Mouse (Mus musculus): ENCODE measurements around the gene Dvl3.
A peak's percentile ranks its signal among the peaks of the same experiment; 100 is the strongest.

The Dvl3 gene

GRCm38 (mm10) chr16:20540438-20540837 lies 23.7 kb downstream of the Dvl3 start:
- peaks cover 78% of the 10 kb centered on the region for H3K36me3 ChIP-seq (ENCODE audit: insufficient read depth, low read length)
- no peaks in the 10 kb centered on the region for H3K27me3 ChIP-seq (ENCODE audit: insufficient read depth, low read length)
- TF ChIP-seq NANOG (IDR thresholded peaks at IDR 0.05; ENCODE audit: borderline replicate concordance, low read length) (peak; percentile 39; the same call in 1 of the 2 replicates), POU5F1 (IDR thresholded peaks at IDR 0.05; ENCODE audit: borderline replicate concordance, low read length) (no peak)
- peak overlapping the region; percentile 32; the same call in 1 of the 2 replicates for H3K4me3 ChIP-seq (replicated peaks; ENCODE audit: low read length)
- H3K9me3 ChIP-seq (ENCODE audit: low read length) = no peaks in the 10 kb centered on the region
- H3K4me1 ChIP-seq (replicated peaks; ENCODE audit: low read depth, low read length) = peaks cover 70% of the 10 kb centered on the region

GRCm38 (mm10) chr16:20545696-20546095 lies 28.9 kb downstream of the Dvl3 start:
- Histone ChIP-seq H3K4me1 (replicated peaks; ENCODE audit: low read depth, low read length) (peaks cover 57% of the 10 kb centered on the region), H3K36me3 (ENCODE audit: insufficient read depth, low read length) (peaks cover 69% of the 10 kb centered on the region), H3K27me3 (ENCODE audit: insufficient read depth, low read length) (no peaks in the 10 kb centered on the region), H3K4me3 (replicated peaks; ENCODE audit: low read length) (no peak overlapping the region), H3K9me3 (ENCODE audit: low read length) (no peaks in the 10 kb centered on the region)
- TF ChIP-seq CTCF (conservative IDR thresholded peaks at IDR 0.05; ENCODE audit: low read length) (no peak), NANOG (IDR thresholded peaks at IDR 0.05; ENCODE audit: borderline replicate concordance, low read length) (no peak), POU5F1 (IDR thresholded peaks at IDR 0.05; ENCODE audit: borderline replicate concordance, low read length) (no peak)

GRCm38 (mm10) chr16:20547423-20547822 lies 30.6 kb downstream of the Dvl3 start:
- TF ChIP-seq CTCF (conservative IDR thresholded peaks at IDR 0.05; ENCODE audit: low read length) (no peak), NANOG (IDR thresholded peaks at IDR 0.05; ENCODE audit: borderline replicate concordance, low read length) (0 out of 2 replicates have a peak, but pooled peaks have one; percentile 19)
- H3K27me3 ChIP-seq (ENCODE audit: insufficient read depth, low read length) = no peaks in the 10 kb centered on the region
- H3K36me3 ChIP-seq (ENCODE audit: insufficient read depth, low read length) = peaks cover 68% of the 10 kb centered on the region
- H3K4me3 ChIP-seq (replicated peaks; ENCODE audit: low read length) = peak overlapping the region; percentile 97
- no peaks in the 10 kb centered on the region for H3K9me3 ChIP-seq (ENCODE audit: low read length)
- H3K4me1 ChIP-seq (replicated peaks; ENCODE audit: low read depth, low read length) = peaks cover 43% of the 10 kb centered on the region

GRCm38 (mm10) chr16:20548096-20548948 lies 31.5 kb downstream of the Dvl3 start, which contains the start of gene Abcf3:
TSS of gene Abcf3 (plus strand) at chr16:20548577.
- TF ChIP-seq CTCF (conservative IDR thresholded peaks at IDR 0.05; ENCODE audit: low read length) (no peak), POU5F1 (IDR thresholded peaks at IDR 0.05; ENCODE audit: borderline replicate concordance, low read length) (no peak), NANOG (IDR thresholded peaks at IDR 0.05; ENCODE audit: borderline replicate concordance, low read length) (no peak)
- Histone ChIP-seq H3K27me3 (ENCODE audit: insufficient read depth, low read length) (no peaks in the 10 kb centered on the region), H3K4me3 (replicated peaks; ENCODE audit: low read length) (peak within 1 kb of the TSS; percentile 97), H3K36me3 (ENCODE audit: insufficient read depth, low read length) (peaks cover 69% of the 10 kb centered on the region), H3K9me3 (ENCODE audit: low read length) (no peaks in the 10 kb centered on the region), H3K4me1 (replicated peaks; ENCODE audit: low read depth, low read length) (peaks cover 43% of the 10 kb centered on the region)

- peak overlapping the region; percentile 97 for H3K4me3 ChIP-seq (replicated peaks; ENCODE audit: low read length)
- H3K36me3 ChIP-seq (ENCODE audit: insufficient read depth, low read length) = peaks cover 70% of the 10 kb centered on the region
- TF ChIP-seq NANOG (IDR thresholded peaks at IDR 0.05; ENCODE audit: borderline replicate concordance, low read length) (no peak), POU5F1 (IDR thresholded peaks at IDR 0.05; ENCODE audit: borderline replicate concordance, low read length) (no peak), CTCF (conservative IDR thresholded peaks at IDR 0.05; ENCODE audit: low read length) (no peak)
- H3K4me1 ChIP-seq (replicated peaks; ENCODE audit: low read depth, low read length) = peaks cover 43% of the 10 kb centered on the region
- no peaks in the 10 kb centered on the region for H3K27me3 ChIP-seq (ENCODE audit: insufficient read depth, low read length)
- H3K9me3 ChIP-seq (ENCODE audit: low read length) = no peaks in the 10 kb centered on the region
Measured at GRCm38 (mm10) chr16:20549161-20549560, 32.4 kb downstream of the Dvl3 start.

- Histone ChIP-seq H3K4me3 (replicated peaks; ENCODE audit: low read length) (no peak overlapping the region), H3K4me1 (replicated peaks; ENCODE audit: low read depth, low read length) (peaks cover 32% of the 10 kb centered on the region), H3K9me3 (ENCODE audit: low read length) (no peaks in the 10 kb centered on the region), H3K27me3 (ENCODE audit: insufficient read depth, low read length) (no peaks in the 10 kb centered on the region), H3K36me3 (ENCODE audit: insufficient read depth, low read length) (peaks cover 72% of the 10 kb centered on the region)
- TF ChIP-seq NANOG (IDR thresholded peaks at IDR 0.05; ENCODE audit: borderline replicate concordance, low read length) (no peak), CTCF (conservative IDR thresholded peaks at IDR 0.05; ENCODE audit: low read length) (no peak)
Measured at GRCm38 (mm10) chr16:20551691-20552090, 34.9 kb downstream of the Dvl3 start.

GRCm38 (mm10) chr16:20552594-20552993 lies 35.8 kb downstream of the Dvl3 start:
- Histone ChIP-seq H3K4me1 (replicated peaks; ENCODE audit: low read depth, low read length) (peaks cover 27% of the 10 kb centered on the region), H3K4me3 (replicated peaks; ENCODE audit: low read length) (no peak overlapping the region), H3K36me3 (ENCODE audit: insufficient read depth, low read length) (peaks cover 76% of the 10 kb centered on the region), H3K27me3 (ENCODE audit: insufficient read depth, low read length) (no peaks in the 10 kb centered on the region), H3K9me3 (ENCODE audit: low read length) (no peaks in the 10 kb centered on the region)
- no peak for TF ChIP-seq NANOG (IDR thresholded peaks at IDR 0.05; ENCODE audit: borderline replicate concordance, low read length)

GRCm38 (mm10) chr16:20555000-20555399 lies 38.2 kb downstream of the Dvl3 start:
- Histone ChIP-seq H3K27me3 (ENCODE audit: insufficient read depth, low read length) (no peaks in the 10 kb centered on the region), H3K4me1 (replicated peaks; ENCODE audit: low read depth, low read length) (peaks cover 22% of the 10 kb centered on the region), H3K4me3 (replicated peaks; ENCODE audit: low read length) (no peak overlapping the region), H3K9me3 (ENCODE audit: low read length) (no peaks in the 10 kb centered on the region), H3K36me3 (ENCODE audit: insufficient read depth, low read length) (peaks cover 92% of the 10 kb centered on the region)
- TF ChIP-seq NANOG (IDR thresholded peaks at IDR 0.05; ENCODE audit: borderline replicate concordance, low read length) = no peak
- TF ChIP-seq CTCF (conservative IDR thresholded peaks at IDR 0.05; ENCODE audit: low read length) = no peak
- TF ChIP-seq POU5F1 (IDR thresholded peaks at IDR 0.05; ENCODE audit: borderline replicate concordance, low read length) = no peak

- Histone ChIP-seq H3K27me3 (ENCODE audit: insufficient read depth, low read length) (no peaks in the 10 kb centered on the region), H3K4me3 (replicated peaks; ENCODE audit: low read length) (no peak overlapping the region), H3K4me1 (replicated peaks; ENCODE audit: low read depth, low read length) (peaks cover 22% of the 10 kb centered on the region), H3K36me3 (ENCODE audit: insufficient read depth, low read length) (peaks cover 93% of the 10 kb centered on the region), H3K9me3 (ENCODE audit: low read length) (peaks cover 12% of the 10 kb centered on the region)
- TF ChIP-seq CTCF (conservative IDR thresholded peaks at IDR 0.05; ENCODE audit: low read length) = no peak
- no peak for TF ChIP-seq POU5F1 (IDR thresholded peaks at IDR 0.05; ENCODE audit: borderline replicate concordance, low read length)
- TF ChIP-seq NANOG (IDR thresholded peaks at IDR 0.05; ENCODE audit: borderline replicate concordance, low read length) = no peak
Measured at GRCm38 (mm10) chr16:20557381-20557780, 40.6 kb downstream of the Dvl3 start.

Measured in E14TG2a.4 (cell line).